Mouse (Mus musculus): ENCODE data around the gene Odf3l2. TPM values are rescaled to one million over a fixed set of nuclear protein-coding genes. Genes with fewer than 3 reads are reported as not detected.

Odf3l2 gene
- total and polyA plus RNA-seq, 3 experiments: not detected

DNA sequence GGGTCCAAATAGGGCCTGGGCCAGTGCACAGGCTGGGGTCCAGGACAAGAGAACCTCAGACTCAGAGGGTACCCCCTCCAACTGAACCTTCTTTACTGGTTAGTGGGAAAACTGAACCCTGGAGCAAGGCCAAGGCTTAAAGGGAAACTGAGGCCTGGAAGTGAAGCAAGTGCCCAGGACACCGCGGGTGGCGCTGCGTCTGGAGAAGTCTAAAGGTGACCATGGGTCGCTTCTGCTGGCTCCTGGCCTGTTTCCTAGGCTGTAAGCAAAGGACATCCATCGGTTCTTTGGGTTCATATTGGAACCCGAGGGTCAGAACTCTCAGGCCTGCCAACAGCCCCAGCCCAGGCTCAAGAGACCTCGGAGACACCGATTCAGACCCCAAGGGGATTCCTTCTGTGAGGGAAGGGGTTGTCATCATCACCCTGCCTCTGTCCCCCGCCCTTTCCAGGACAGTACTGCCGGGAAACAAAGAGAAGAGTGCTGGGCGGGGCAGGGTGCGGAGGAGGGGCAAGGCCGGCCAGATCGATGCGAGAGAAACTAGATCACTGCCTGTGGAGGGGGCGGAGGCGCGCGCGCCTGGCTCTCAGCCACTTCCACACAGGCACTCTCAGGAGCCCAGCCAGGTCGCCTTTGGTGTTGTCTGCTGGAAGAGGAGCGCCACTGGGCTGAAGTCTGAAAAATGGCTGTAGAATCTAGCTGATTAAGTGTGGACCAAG is 6.9 kb downstream of the Odf3l2 start:
- no peaks in the 10 kb centered on the region for H3K79me2 ChIP-seq (ENCODE audit: control insufficient read depth, insufficient read depth, low read length, poor library complexity)
- H3K27me3 ChIP-seq (ENCODE audit: control insufficient read depth in 1 of 2, insufficient read depth in 2 of 2, low read length in 2 of 2): no peaks in the 10 kb centered on the region
- no peak overlapping the region for H3K9ac ChIP-seq (ENCODE audit: control insufficient read depth, low read depth, low read length, poor library complexity, severe bottlenecking)
- H3K36me3 ChIP-seq (ENCODE audit: control insufficient read depth in 1 of 2, insufficient read depth in 2 of 2, low read length in 2 of 2): no peaks in the 10 kb centered on the region
- H3K9me3 ChIP-seq (replicated peaks; ENCODE audit: insufficient read depth, low read length): no peaks in the 10 kb centered on the region
- no peak for DNase-seq (ENCODE audit: low read depth, low spot score)
- no peak overlapping the region for H3K27ac ChIP-seq (ENCODE audit: control insufficient read depth, low read depth, low read length)
- no peaks in the 10 kb centered on the region for H3K4me1 ChIP-seq (ENCODE audit: control insufficient read depth in 1 of 2, insufficient read depth in 2 of 2, low read length in 2 of 2)
- no peak for TF ChIP-seq MAFK (IDR thresholded peaks at IDR 0.05; ENCODE audit: borderline replicate concordance, low read depth, low read length)
- TF ChIP-seq MYC (IDR thresholded peaks at IDR 0.05; ENCODE audit: low read depth, low read length): no peak
- TF ChIP-seq CTCF (IDR thresholded peaks at IDR 0.05 in 2 of 3, conservative IDR thresholded peaks at IDR 0.05 in 1 of 3; ENCODE audit: control insufficient read depth in 1 of 3, insufficient read depth in 1 of 3, low read depth in 2 of 3, low read length in 3 of 3, poor library complexity in 1 of 3, severe bottlenecking in 1 of 3): no peak
- no peak for TF ChIP-seq MXI1 (IDR thresholded peaks at IDR 0.05; ENCODE audit: low read depth, low read length)
- TF ChIP-seq BHLHE40 (IDR thresholded peaks at IDR 0.05; ENCODE audit: borderline replicate concordance, low read depth, low read length): no peak
- TF ChIP-seq E2F4 (IDR thresholded peaks at IDR 0.05; ENCODE audit: borderline replicate concordance, low read depth, low read length): no peak
- TF ChIP-seq POLR2AphosphoS2 (IDR thresholded peaks at IDR 0.05; ENCODE audit: low read length): no peak
- TF ChIP-seq ZKSCAN1 (IDR thresholded peaks at IDR 0.05; ENCODE audit: low read depth, low read length): no peak
- TF ChIP-seq JUND (IDR thresholded peaks at IDR 0.05; ENCODE audit: low read depth, low read length): no peak
- no peak for TF ChIP-seq MYB (IDR thresholded peaks at IDR 0.05; ENCODE audit: low read depth, low read length)
- no peak for TF ChIP-seq GABPA (IDR thresholded peaks at IDR 0.05; ENCODE audit: low read depth, low read length)
- TF ChIP-seq TAL1 (IDR thresholded peaks at IDR 0.05; ENCODE audit: low read length): no peak
- no peak for TF ChIP-seq SIN3A (IDR thresholded peaks at IDR 0.05; ENCODE audit: low read length)
- no peak for TF ChIP-seq CHD2 (IDR thresholded peaks at IDR 0.05; ENCODE audit: low read length)
- no peak for TF ChIP-seq TCF12 (IDR thresholded peaks at IDR 0.05; ENCODE audit: low read depth, low read length)
- no peak for TF ChIP-seq HCFC1 (IDR thresholded peaks at IDR 0.05; ENCODE audit: low read depth, low read length)
- TF ChIP-seq CHD1 (IDR thresholded peaks at IDR 0.05; ENCODE audit: low read depth, low read length): no peak
- TF ChIP-seq ELF1 (IDR thresholded peaks at IDR 0.05; ENCODE audit: low read depth, low read length): no peak
- TF ChIP-seq NRF1 (IDR thresholded peaks at IDR 0.05; ENCODE audit: insufficient read depth, low read depth, low read length, poor library complexity, severe bottlenecking): no peak
- H3K4me3 ChIP-seq (ENCODE audit: control insufficient read depth in 1 of 2, insufficient read depth in 1 of 2, low read depth in 2 of 2, low read length in 2 of 2): no peak overlapping the region

Measured in MEL (cell line).